ENCODE assay signal across 31 mouse cellular contexts in genomic region chr7:135468631-135469030, GRCm38 (mm10). TPM values are rescaled to one million over a fixed set of nuclear protein-coding genes. Genes with fewer than 3 reads are reported as not detected.
"Had no signal": no experiment of that assay in that cellular context is flagged by ENCODE, and none has a peak within 500 bp of the region (broad histone marks: within the 10 kb centered on the region; RNA-seq: fewer than 3 reads in every experiment).

No protein-coding gene starts in this region.

- H3K4me3 ChIP-seq: liver, embryonic 13.5 days; myocyte; neural tube, embryonic 13.5 days had no signal

- H3K27me3 ChIP-seq: neural tube, embryonic 13.5 days had no signal

- H3K9ac ChIP-seq: liver, embryonic 13.5 days; neural tube, embryonic 13.5 days had no signal

- H3K36me3 ChIP-seq: liver, embryonic 13.5 days; neural tube, embryonic 13.5 days had no signal

- H3K4me2 ChIP-seq: liver, embryonic 13.5 days; neural tube, embryonic 13.5 days had no signal

- H3K9me3 ChIP-seq: liver, embryonic 13.5 days; neural tube, embryonic 13.5 days had no signal

- H3K4me1 ChIP-seq: liver, embryonic 13.5 days had no signal

- DNase-seq: kidney, adult 18-20 months; kidney, adult 9 months; kidney, postnatal 14 days; kidney, postnatal 4 days; layer of hippocampus, adult 9-11 months; liver, embryonic 13.5 days; lung, adult 2 months; lung, postnatal 14 days; lung, postnatal 4 days; midbrain, embryonic 14.5 days; right cerebral cortex, postnatal 4 days; thymus, adult 2 months; thymus, postnatal 14 days; thymus, postnatal 4 days had no signal

- H3K27ac ChIP-seq: liver, embryonic 13.5 days; neural tube, embryonic 13.5 days; stomach, postnatal 0 days had no signal

RNA-seq across cellular contexts. Expression of gene Foxi2, which starts 58.5 kb away (rescaled TPM):
- total RNA-seq: layer of hippocampus, adult 18-20 months; layer of hippocampus, postnatal 25 days; left cerebral cortex, adult 18-20 months; left cerebral cortex, postnatal 10 days; left cerebral cortex, postnatal 36 days; liver, adult 2 months; megakaryocyte progenitor cell, adult 5-6 weeks; megakaryocyte-erythroid progenitor cell, adult 5-6 weeks; monocyte, adult 5-6 weeks had no signal
- polyA plus RNA-seq: kidney, embryonic 16.5 days; liver, adult 2 months; liver, embryonic 13.5 days; liver, embryonic 16.5 days; lung, adult 2 months; lung, embryonic 16.5 days; myocyte; neural tube, embryonic 13.5 days; stomach, embryonic 14.5 days; stomach, postnatal 0 days had no signal

RNA-seq across cellular contexts. Expression of gene Clrn3, which starts 59.8 kb away (rescaled TPM):
- total RNA-seq: layer of hippocampus, adult 18-20 months; layer of hippocampus, postnatal 25 days; left cerebral cortex, adult 18-20 months; left cerebral cortex, postnatal 10 days; left cerebral cortex, postnatal 36 days; liver, adult 2 months; megakaryocyte progenitor cell, adult 5-6 weeks; megakaryocyte-erythroid progenitor cell, adult 5-6 weeks; monocyte, adult 5-6 weeks had no signal
- polyA plus RNA-seq: limb, embryonic 11.5 days; liver, embryonic 13.5 days; lung, adult 2 months; lung, embryonic 16.5 days; midbrain, embryonic 14.5 days; myocyte; neural tube, embryonic 13.5 days had no signal
